Mouse (Mus musculus) Patski (cell line): ENCODE results near the gene Gramd1c. TPM values are rescaled to one million over a fixed set of nuclear protein-coding genes. Genes with fewer than 3 reads are reported as not detected.

ENCODE experiments used
- ATAC-seq: fragments of 100-300 bp; one replicate; pipeline ENCODE4 v1.8.0; 2021
- CTCF ChIA-PET: fragments of 350-600 bp; sonication (Branson Sonifier 250); formaldehyde crosslinking; loops from one replicate; lab custom pipeline; 2022; ENCODE audit warnings: inconsistent platforms; lab: Charles Lee
- POLR2A ChIA-PET: fragments of 350-600 bp; sonication (Branson Sonifier 250); formaldehyde crosslinking; loops from one replicate; lab custom pipeline; 2022; ENCODE audit warnings: antibody characterized with exemption, inconsistent platforms; lab: Charles Lee
- DNase-seq: peaks from one replicate; pipeline ENCODE4 v3.0.0-alpha.2; 2011; ENCODE audit warnings: low read depth, low spot score
- H3K27me3 ChIP-seq: fragments of 371-371 bp; one replicate; pipeline ENCODE4 v1.5.1; 2021
- CTCF ChIP-seq: fragments of 100-300 bp; IDR thresholded peaks from one replicate; pipeline ENCODE4 v1.5.1; 2021
- in situ Hi-C: fragments of 300-500 bp; cut with MboI; formaldehyde crosslinking; loops from 3 replicates; pipeline ENCODE4 v1.11.1; 2018; ENCODE audit warnings: low pct_unique_long_range_greater_than_20kb, mixed read lengths
- polyA plus RNA-seq: library from polyadenylated mRNA; unstranded; gene quantifications from one replicate; pipeline ENCODE4 v1.2.3, GENCODE M21; 2021

Gramd1c gene
- polyA plus RNA-seq, 1 experiment from 2014 or later, result 2.7 TPM

- no peak for TF ChIP-seq CTCF
- DNase-seq, result no peak
- no peaks in the 10 kb centered on the region for H3K27me3 ChIP-seq
- in situ Hi-C loops, result no loop called here
- no peak for ATAC-seq
- POLR2A ChIA-PET, result interaction anchor here (0.5 to 1.2 kb wide), 3 partner anchors 10 to 1726 kb away, joined by 3 to 8 read pairs (median 5); no protein-coding TSS in a partner anchor
- CTCF ChIA-PET, result interaction anchor here (2.6 kb wide), 1 partner anchor 9 kb away, joined by 16 read pairs; no protein-coding TSS in a partner anchor
Observed at GRCm38 (mm10) chr16:43934856-43935255, 128.3 kb downstream of the Gramd1c start.

GRCm38 (mm10) chr16:43933041-43933440 is 130.1 kb downstream of the Gramd1c start:
- TF ChIP-seq CTCF, result no peak
- H3K27me3 ChIP-seq, result no peaks in the 10 kb centered on the region
- in situ Hi-C loops, result no loop called here
- ATAC-seq (no peak), DNase-seq (no peak)
- POLR2A ChIA-PET, result no interaction called here
- CTCF ChIA-PET, result interaction anchor here (2.6 kb wide), 1 partner anchor 11 kb away, joined by 16 read pairs; no protein-coding TSS in a partner anchor

GRCm38 (mm10) chr16:43932319-43932718 is 130.8 kb downstream of the Gramd1c start:
- ChIA-PET POLR2A (no interaction called here), CTCF (no interaction called here)
- H3K27me3 ChIP-seq, result no peaks in the 10 kb centered on the region
- no peak for TF ChIP-seq CTCF
- DNase-seq (no peak), ATAC-seq (no peak)
- in situ Hi-C loops, result no loop called here

GRCm38 (mm10) chr16:43931502-43931901 is 131.6 kb downstream of the Gramd1c start:
- no peaks in the 10 kb centered on the region for H3K27me3 ChIP-seq
- ATAC-seq, result no peak
- CTCF ChIA-PET, result interaction anchor here (0.8 to 1.7 kb wide), 5 partner anchors 9 to 128 kb away, joined by 3 to 6 read pairs (median 4); partner anchors contain the start of gene Ccdc191
- in situ Hi-C loops, result no loop called here
- DNase-seq, result no peak
- no peak for TF ChIP-seq CTCF
- POLR2A ChIA-PET, result no interaction called here

GRCm38 (mm10) chr16:43930577-43930976 is 132.6 kb downstream of the Gramd1c start:
- in situ Hi-C loops, result no loop called here
- H3K27me3 ChIP-seq, result no peaks in the 10 kb centered on the region
- ATAC-seq (no peak), DNase-seq (no peak)
- CTCF ChIA-PET, result interaction anchor here (1.2 to 1.7 kb wide), 3 partner anchors 10 to 41 kb away, joined by 3 to 6 read pairs (median 4); partner anchors contain the start of gene Ccdc191
- no peak for TF ChIP-seq CTCF
- POLR2A ChIA-PET, result interaction anchor here (0.8 kb wide), 1 partner anchor 13 kb away, joined by 3 read pairs; no protein-coding TSS in a partner anchor

Other genes starting within 250 kb of the Gramd1c start
- 12.6 TPM for gene Ccdc191, start 173.5 kb downstream of the Gramd1c start, polyA plus RNA-seq
- gene Qtrt2, start 136.5 kb downstream of the Gramd1c start, polyA plus RNA-seq, result 27.2 TPM
- 2.2 TPM for gene Zdhhc23, start 83.6 kb downstream of the Gramd1c start, polyA plus RNA-seq
- gene Atp6v1a, start 76.4 kb upstream of the Gramd1c start, polyA plus RNA-seq, result 125 TPM
- 73.3 TPM for gene Naa50, start 76.5 kb upstream of the Gramd1c start, polyA plus RNA-seq
- gene Usf3, start 109.9 kb upstream of the Gramd1c start, polyA plus RNA-seq, result 10.2 TPM